Mouse (Mus musculus) midbrain, embryonic 13.5 days (tissue): ENCODE data around the gene Arl6ip5. TPM values are rescaled to one million over a fixed set of nuclear protein-coding genes. Genes with fewer than 3 reads are reported as not detected.
A peak's percentile ranks its signal among the peaks of the same experiment; 100 is the strongest.

Experiments used
- ATAC-seq: fragments of 200-750 bp; cut with Nextera tagmentation; 2 replicates; pipeline ENCODE4 v1.8.0; 2017; ENCODE audit warnings: mild to moderate bottlenecking, moderate TSS enrichment, moderate library complexity
- H3K27ac ChIP-seq: fragments of 300-500 bp; sonication (generic); 2 replicates; pipeline ENCODE4 v1.5.1; 2015; ENCODE audit warnings: inconsistent platforms, mild to moderate bottlenecking, moderate library complexity
- H3K27me3 ChIP-seq: fragments of 300-500 bp; sonication (generic); 2 replicates; pipeline ENCODE4 v1.6.1; 2015; ENCODE audit warnings: mild to moderate bottlenecking, inconsistent platforms
- H3K36me3 ChIP-seq: fragments of 300-500 bp; sonication (generic); 2 replicates; pipeline ENCODE4 v1.6.1; 2015; ENCODE audit warnings: mild to moderate bottlenecking, inconsistent platforms
- H3K4me1 ChIP-seq: fragments of 300-500 bp; sonication (generic); replicated peaks from 2 replicates; pipeline ENCODE4 v1.6.1; 2015; ENCODE audit warnings: inconsistent platforms
- H3K4me2 ChIP-seq: fragments of 300-500 bp; sonication (generic); replicated peaks from 2 replicates; pipeline ENCODE4 v1.6.1; 2015; ENCODE audit warnings: moderate library complexity, mild to moderate bottlenecking, inconsistent platforms
- H3K4me3 ChIP-seq: fragments of 300-500 bp; sonication (generic); replicated peaks from 2 replicates; pipeline ENCODE4 v1.5.1; 2015; ENCODE audit warnings: mild to moderate bottlenecking, inconsistent platforms
- H3K9ac ChIP-seq: fragments of 300-500 bp; sonication (generic); replicated peaks from 2 replicates; pipeline ENCODE4 v1.6.1; 2015; ENCODE audit warnings: mild to moderate bottlenecking, inconsistent platforms
- H3K9me3 ChIP-seq: fragments of 300-500 bp; sonication (generic); 2 replicates; pipeline ENCODE4 v1.6.1; 2016; ENCODE audit warnings: mild to moderate bottlenecking, inconsistent platforms
- WGBS: fragments of 180-500 bp; shearing (Covaris S2); methylation state at CpG from one replicate; pipeline ENCODE4 v1.1.7; 2015; 5-methylcytosine and 5-hydroxymethylcytosine counted together
- polyA plus RNA-seq: library from polyadenylated mRNA; unstranded; fragments of >200 nt; fragmentation: Nextera tagmentation; extraction: Ambion mirVana; gene quantifications from 2 replicates; pipeline ENCODE4 v1.2.1, GENCODE M21; 2015

Arl6ip5 gene
- polyA plus RNA-seq, 1 experiment from 2014 or later = 113 TPM

DNA sequence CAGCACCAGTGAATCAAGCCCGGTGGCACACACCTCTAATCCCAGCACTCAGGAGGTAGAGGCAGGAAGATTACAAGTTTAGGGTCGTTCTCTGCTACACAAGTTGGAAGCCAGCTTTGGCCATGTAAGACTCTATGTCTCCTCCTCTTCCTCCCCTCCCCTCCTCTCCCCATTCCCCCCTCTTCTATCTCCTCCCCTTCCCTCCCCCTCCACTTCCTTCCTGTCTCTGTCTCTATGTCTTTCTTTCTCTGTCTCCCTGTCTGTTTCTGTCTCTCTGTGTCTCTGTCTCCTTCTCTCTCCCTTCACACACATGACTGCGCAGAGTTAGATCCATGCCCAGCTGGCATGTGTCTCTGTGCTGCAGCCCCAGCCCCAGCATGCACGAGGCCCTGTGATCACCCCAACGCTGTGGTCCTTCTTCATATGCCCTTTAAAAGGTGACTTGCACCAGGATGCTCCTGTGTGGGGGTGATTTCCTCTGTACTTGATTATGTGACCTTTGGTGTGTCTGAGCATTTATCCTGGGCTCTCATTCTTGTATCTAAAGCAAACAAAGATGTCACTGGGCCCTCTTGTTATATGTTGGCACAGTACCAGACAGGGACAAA is 66.5 kb downstream of the Arl6ip5 start:
- Histone ChIP-seq H3K9ac (no peak overlapping the region), H3K36me3 (no peaks in the 10 kb centered on the region), H3K4me3 (no peak overlapping the region), H3K4me1 (peaks cover 11% of the 10 kb centered on the region), H3K4me2 (no peak overlapping the region), H3K27me3 (peaks cover 12% of the 10 kb centered on the region; the same call in 1 of the 2 replicates), H3K9me3 (no peaks in the 10 kb centered on the region), H3K27ac (no peak overlapping the region)
- ATAC-seq = 0 out of 2 replicates have a peak, but pooled peaks have one; percentile 51
- WGBS = 72% methylated on average over 5 of the region's 5 CpGs

DNA sequence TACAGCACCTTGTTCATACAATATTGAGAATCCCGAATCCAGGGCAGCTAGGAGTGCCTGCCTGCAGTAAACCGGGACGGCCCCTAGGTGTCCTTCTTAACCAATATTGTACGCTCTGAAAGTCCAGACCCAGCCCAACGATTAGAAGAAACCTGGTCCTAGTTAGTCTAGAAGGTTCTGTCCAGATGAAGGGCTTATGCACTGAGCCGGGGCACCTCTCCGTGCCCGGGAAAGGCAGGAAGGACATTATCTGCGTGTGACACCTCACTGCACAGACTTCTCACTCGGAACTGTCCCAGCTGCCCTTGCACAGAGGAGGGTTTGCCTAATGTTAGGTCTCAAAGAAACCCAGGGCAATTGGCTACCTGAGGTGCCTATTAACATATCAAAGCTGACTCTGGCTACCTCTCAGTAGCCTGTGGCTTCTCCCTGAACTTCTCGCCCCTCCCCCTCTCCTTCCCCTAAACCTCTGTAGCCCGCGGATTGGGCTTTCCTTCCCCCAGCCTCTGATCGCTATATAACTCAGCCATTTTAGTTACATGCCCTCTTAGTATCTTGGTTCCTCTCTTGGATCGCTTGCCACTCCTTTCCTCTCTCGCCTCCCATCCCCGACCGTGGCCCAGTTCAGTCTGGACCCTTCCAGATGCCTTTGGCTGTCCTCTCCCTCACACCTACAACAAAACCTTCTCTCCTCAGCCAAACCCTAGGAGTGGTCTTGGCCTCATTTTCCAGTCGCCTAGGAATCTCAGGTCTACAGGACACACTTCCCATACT is 67.7 kb downstream of the Arl6ip5 start:
- no peak overlapping the region for H3K27ac ChIP-seq
- 0 out of 2 replicates have a peak overlapping the region, but pooled peaks have one; percentile 19 for H3K9ac ChIP-seq
- no peaks in the 10 kb centered on the region for H3K9me3 ChIP-seq
- peak overlapping the region; percentile 16; the same call in 1 of the 2 replicates for H3K4me3 ChIP-seq
- peaks cover 11% of the 10 kb centered on the region for H3K4me1 ChIP-seq
- H3K36me3 ChIP-seq = no peaks in the 10 kb centered on the region
- peak; percentile 79 for ATAC-seq
- peaks cover 10% of the 10 kb centered on the region; the same call in 1 of the 2 replicates for H3K27me3 ChIP-seq
- WGBS = 3% methylated on average over 19 of the region's 19 CpGs
- H3K4me2 ChIP-seq = peak overlapping the region; percentile 48

DNA sequence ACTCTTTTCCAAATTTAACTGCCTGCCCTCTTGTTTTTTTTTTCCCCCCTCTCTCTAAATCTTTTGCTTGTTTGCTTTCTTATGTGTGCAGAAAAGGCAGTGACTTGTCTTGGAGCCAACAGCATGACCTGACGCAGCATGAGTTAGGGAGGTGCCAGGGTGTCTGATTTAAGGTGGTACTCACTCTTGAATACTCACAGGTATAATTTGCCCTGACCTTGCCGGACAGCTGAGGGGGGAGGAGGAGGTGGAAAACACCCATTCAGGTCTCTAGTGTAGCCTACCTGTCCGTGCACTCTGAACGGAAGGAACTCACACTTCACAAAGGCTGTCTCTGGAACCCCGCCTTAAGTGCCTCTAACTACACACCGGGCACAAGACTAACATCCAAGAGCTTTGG is 68.4 kb downstream of the Arl6ip5 start:
- WGBS = 35% methylated on average over 6 of the region's 6 CpGs
- ATAC-seq = no peak
- H3K27me3 ChIP-seq = peaks cover 9% of the 10 kb centered on the region; the same call in 1 of the 2 replicates

More for the DNA sequence above, 68.4 kb downstream of the Arl6ip5 start:
- Histone ChIP-seq H3K9me3 (no peaks in the 10 kb centered on the region), H3K4me2 (no peak overlapping the region), H3K4me3 (no peak overlapping the region), H3K4me1 (peaks cover 11% of the 10 kb centered on the region), H3K27ac (no peak overlapping the region), H3K36me3 (peaks cover under 1% of the 10 kb centered on the region; the same call in 1 of the 2 replicates), H3K9ac (no peak overlapping the region)

Other genes starting within 250 kb of the Arl6ip5 start
- 7.0 and 7.5 TPM in 2 replicates for gene Fam19a4, start 150.3 kb upstream of the Arl6ip5 start, polyA plus RNA-seq
- 7.8 and 9.7 TPM in 2 replicates for gene Eogt, start 61.5 kb upstream of the Arl6ip5 start, polyA plus RNA-seq
- gene Tmf1, start 31.6 kb upstream of the Arl6ip5 start, polyA plus RNA-seq = 37.7 and 45.0 TPM in 2 replicates
- 92.7 and 96.8 TPM in 2 replicates for gene Uba3, start 5.0 kb upstream of the Arl6ip5 start, polyA plus RNA-seq
- 0.07 TPM in 1 of 2 replicates, not detected in the other for gene Lmod3, start 42.1 kb downstream of the Arl6ip5 start, polyA plus RNA-seq